Mouse (Mus musculus) thymus, adult 2 months (tissue): Measurements from ENCODE around the gene Gm572. TPM values are rescaled to one million over a fixed set of nuclear protein-coding genes. Genes with fewer than 3 reads are reported as not detected.

Experiments used
- DNase-seq: peaks from one replicate; pipeline ENCODE4 v3.0.0; 2021
- H3K27ac ChIP-seq: fragments of 200-500 bp; 2 replicates; pipeline ENCODE4 v1.5.1; 2012; ENCODE audit warnings: low read length, control low read depth; ENCODE audit not compliant: control insufficient read depth, insufficient read depth
- H3K27me3 ChIP-seq: fragments of 200-500 bp; 2 replicates; pipeline ENCODE4 v1.6.1; 2012; ENCODE audit warnings: mild to moderate bottlenecking, low read length, moderate library complexity, mixed read lengths; ENCODE audit not compliant: control insufficient read depth, insufficient read depth
- H3K36me3 ChIP-seq: fragments of 200-500 bp; 2 replicates; pipeline ENCODE4 v1.6.1; 2012; ENCODE audit warnings: mild to moderate bottlenecking, low read length, moderate library complexity; ENCODE audit not compliant: control insufficient read depth, insufficient read depth
- H3K4me1 ChIP-seq: fragments of 200-500 bp; replicated peaks from 2 replicates; pipeline ENCODE4 v1.6.1; 2012; ENCODE audit warnings: low read length; ENCODE audit not compliant: control insufficient read depth, insufficient read depth
- H3K4me3 ChIP-seq: fragments of 200-500 bp; 2 replicates; pipeline ENCODE4 v1.5.1; 2012; ENCODE audit warnings: mild to moderate bottlenecking, low read length, control low read depth, moderate library complexity; ENCODE audit not compliant: control insufficient read depth, insufficient read depth
- CTCF ChIP-seq: fragments of 200-500 bp; IDR thresholded peaks from 2 replicates; pipeline ENCODE4 v1.5.1; 2012; ENCODE audit warnings: mild to moderate bottlenecking, control low read depth, low read length, moderate library complexity, borderline replicate concordance; ENCODE audit not compliant: control insufficient read depth, poor library complexity, insufficient read depth; ENCODE audit errors: extremely low read depth
- POLR2A ChIP-seq: fragments of 200-500 bp; IDR thresholded peaks from 2 replicates; pipeline ENCODE4 v1.6.1; 2012; ENCODE audit warnings: mild to moderate bottlenecking, low read length, control low read depth, moderate library complexity; ENCODE audit not compliant: control insufficient read depth, poor library complexity, insufficient read depth; ENCODE audit errors: extremely low read depth
- WGBS: fragments of 180-500 bp; shearing (Covaris S2); methylation state at CpG from one replicate; pipeline ENCODE4 v1.1.7; 2018; 5-methylcytosine and 5-hydroxymethylcytosine counted together
- polyA plus RNA-seq: library from polyadenylated mRNA; depleted of rRNA; stranded (reverse); fragments of >200 nt; gene quantifications from 2 replicates; pipeline ENCODE4 v1.2.3, GENCODE M21; 2012

Gm572 gene
- polyA plus RNA-seq, 1 experiment, result 0.31 TPM

- TF ChIP-seq POLR2A, result no peak
- no peak for TF ChIP-seq CTCF
- Histone ChIP-seq H3K4me3 (no peak overlapping the region), H3K36me3 (peaks cover 62% of the 10 kb centered on the region), H3K4me1 (peaks cover 6% of the 10 kb centered on the region), H3K27ac (no peak overlapping the region), H3K27me3 (no peaks in the 10 kb centered on the region)
- WGBS, result 64% methylated on average over 4 of the region's 4 CpGs
- no peak for DNase-seq
Observed at GRCm38 (mm10) chr4:148623609-148624008, 19.5 kb upstream of the Gm572 start.

- no peak for DNase-seq
- 91% methylated on average over 10 of the region's 10 CpGs for WGBS
- TF ChIP-seq POLR2A (no peak), CTCF (no peak)
- peaks cover 6% of the 10 kb centered on the region for H3K4me1 ChIP-seq
- no peaks in the 10 kb centered on the region for H3K27me3 ChIP-seq
- H3K4me3 ChIP-seq, result no peak overlapping the region
- no peak overlapping the region for H3K27ac ChIP-seq
- peaks cover 48% of the 10 kb centered on the region for H3K36me3 ChIP-seq
Observed at GRCm38 (mm10) chr4:148625010-148625409, 18.1 kb upstream of the Gm572 start.

GRCm38 (mm10) chr4:148625756-148626622 is 17.1 kb upstream of the Gm572 start:
- DNase-seq, result peak; percentile 37
- Histone ChIP-seq H3K27me3 (no peaks in the 10 kb centered on the region), H3K36me3 (peaks cover 39% of the 10 kb centered on the region), H3K4me1 (peaks cover 6% of the 10 kb centered on the region), H3K27ac (peak overlapping the region; percentile 87), H3K4me3 (peak overlapping the region; percentile 94)
- TF ChIP-seq CTCF (no peak), POLR2A (no peak)
- WGBS, result under 1% methylated on average over 57 of the region's 57 CpGs

- Histone ChIP-seq H3K27me3 (no peaks in the 10 kb centered on the region), H3K36me3 (peaks cover 32% of the 10 kb centered on the region), H3K27ac (peak within 1 kb of the TSS; percentile 87), H3K4me1 (peaks cover 6% of the 10 kb centered on the region), H3K4me3 (peak within 1 kb of the TSS; percentile 94)
- DNase-seq, result peak; percentile 97
- under 1% methylated on average over 51 of the region's 51 CpGs for WGBS
- TF ChIP-seq POLR2A, result peak; percentile 97
- TF ChIP-seq CTCF, result no peak
Observed at GRCm38 (mm10) chr4:148626623-148627185, 16.4 kb upstream of the Gm572 start, which contains the start of gene Tardbp. Tardbp (minus strand) TSS chr4:148627019.

GRCm38 (mm10) chr4:148627246-148627645 is 15.9 kb upstream of the Gm572 start:
- 67% methylated on average over 3 of the region's 3 CpGs for WGBS
- no peak for TF ChIP-seq CTCF
- TF ChIP-seq POLR2A, result no peak
- H3K36me3 ChIP-seq, result peaks cover 26% of the 10 kb centered on the region
- H3K27me3 ChIP-seq, result no peaks in the 10 kb centered on the region
- DNase-seq, result no peak
- H3K4me3 ChIP-seq, result no peak overlapping the region
- no peak overlapping the region for H3K27ac ChIP-seq
- peaks cover 6% of the 10 kb centered on the region for H3K4me1 ChIP-seq

GRCm38 (mm10) chr4:148632013-148632692 is 11.0 kb upstream of the Gm572 start:
- H3K27ac ChIP-seq, result no peak overlapping the region
- DNase-seq, result no peak
- H3K36me3 ChIP-seq, result no peaks in the 10 kb centered on the region
- H3K4me3 ChIP-seq, result no peak overlapping the region
- H3K27me3 ChIP-seq, result no peaks in the 10 kb centered on the region
- WGBS, result 89% methylated on average over 3 of the region's 3 CpGs
- TF ChIP-seq CTCF (no peak), POLR2A (no peak)
- H3K4me1 ChIP-seq, result no peaks in the 10 kb centered on the region; the same call in 1 of the 2 replicates
